Mouse (Mus musculus) E14TG2a.4 (cell line): ENCODE measurements around the gene Tsfm.

ENCODE experiments used
- CTCF ChIP-seq: conservative IDR thresholded peaks from 2 replicates; pipeline ENCODE4 v1.5.1; 2014; ENCODE audit warnings: low read length
- POU5F1 ChIP-seq: IDR thresholded peaks from 2 replicates; pipeline ENCODE4 v1.6.1; 2014; ENCODE audit warnings: low read length, borderline replicate concordance

DNA sequence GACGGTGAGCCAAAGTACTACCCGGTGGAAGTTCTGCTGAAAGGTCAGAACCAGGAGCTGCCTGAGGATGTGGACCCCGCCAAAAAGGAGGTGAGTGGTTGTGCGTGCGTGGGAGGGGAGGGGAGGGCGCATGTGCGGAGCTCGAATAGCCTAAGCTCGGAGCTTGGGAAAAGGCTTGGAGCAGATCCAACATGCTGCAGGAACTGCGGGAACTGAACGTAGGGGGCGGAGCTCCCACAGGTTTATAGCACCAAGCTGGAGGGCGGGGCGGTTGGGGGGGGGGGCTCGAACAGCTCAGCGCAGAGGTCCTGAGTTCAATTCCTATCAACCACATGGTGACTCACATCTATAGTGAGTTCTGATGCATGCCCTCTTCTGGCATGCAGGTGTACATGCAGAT, 12.2 kb downstream of the Tsfm start:
- TF ChIP-seq CTCF (no peak), POU5F1 (no peak)
